Mouse (Mus musculus): ENCODE measurements around the gene Mcpt4. TPM values are rescaled to one million over a fixed set of nuclear protein-coding genes. Genes with fewer than 3 reads are reported as not detected.
A peak's percentile ranks its signal among the peaks of the same experiment; 100 is the strongest.
"Not testable (repeated sequence)": the region's sequence is repeated elsewhere in the genome, so short reads cannot be mapped to it uniquely, and the experiment has no call there.

The Mcpt4 gene
- polyA plus RNA-seq (2014; fragmentation: Nextera tagmentation; extraction: Ambion mirVana) = not detected in 2 replicates

- not testable (repeated sequence) for H3K4me2 ChIP-seq (replicated peaks; ENCODE audit: low read depth, low read length); H3K9ac ChIP-seq (ENCODE audit: low read depth, low read length); H3K9me3 ChIP-seq (ENCODE audit: control insufficient read depth, low read length); H3K27me3 ChIP-seq (ENCODE audit: control insufficient read depth, insufficient read depth, low read length); DNase-seq (ENCODE audit: low spot score); H3K4me1 ChIP-seq (replicated peaks; ENCODE audit: control insufficient read depth, insufficient read depth, low read length); H3K27ac ChIP-seq (ENCODE audit: low read depth, low read length); ATAC-seq (ENCODE audit: low FRiP score); H3K4me3 ChIP-seq (ENCODE audit: low read depth, low read length); H3K36me3 ChIP-seq (ENCODE audit: control insufficient read depth, insufficient read depth, low read length)
- WGBS = 81% methylated on average over 3 of the region's 3 CpGs
Observed at GRCm38 (mm10) chr14:56062213-56062612, at the start of gene Mcpt4. Mcpt4 (minus strand) TSS chr14:56062313.

GRCm38 (mm10) chr14:56105447-56106180 is 43.5 kb upstream of the Mcpt4 start:
- no peaks in the 10 kb centered on the region for H3K9me3 ChIP-seq (ENCODE audit: control insufficient read depth, low read length)
- H3K4me1 ChIP-seq (replicated peaks; ENCODE audit: control insufficient read depth, insufficient read depth, low read length) = no peaks in the 10 kb centered on the region
- 81% methylated on average over 13 of the region's 13 CpGs for WGBS
- H3K27me3 ChIP-seq (ENCODE audit: control insufficient read depth, insufficient read depth, low read length) = no peaks in the 10 kb centered on the region
- H3K4me3 ChIP-seq (ENCODE audit: low read depth, low read length) = no peak overlapping the region
- no peak overlapping the region for H3K27ac ChIP-seq (ENCODE audit: low read depth, low read length)
- no peaks in the 10 kb centered on the region for H3K36me3 ChIP-seq (ENCODE audit: control insufficient read depth, insufficient read depth, low read length)
- ATAC-seq (ENCODE audit: low FRiP score) = no peak
- no peak overlapping the region for H3K9ac ChIP-seq (ENCODE audit: low read depth, low read length)
- DNase-seq (ENCODE audit: low spot score) = no peak
- no peak overlapping the region for H3K4me2 ChIP-seq (replicated peaks; ENCODE audit: low read depth, low read length)

GRCm38 (mm10) chr14:56105016-56105415 is 42.9 kb upstream of the Mcpt4 start:
- no peak for ATAC-seq (ENCODE audit: low FRiP score)
- Histone ChIP-seq H3K9me3 (ENCODE audit: control insufficient read depth, low read length) (no peaks in the 10 kb centered on the region), H3K27ac (ENCODE audit: low read depth, low read length) (no peak overlapping the region), H3K4me2 (replicated peaks; ENCODE audit: low read depth, low read length) (no peak overlapping the region), H3K27me3 (ENCODE audit: control insufficient read depth, insufficient read depth, low read length) (no peaks in the 10 kb centered on the region), H3K4me1 (replicated peaks; ENCODE audit: control insufficient read depth, insufficient read depth, low read length) (no peaks in the 10 kb centered on the region), H3K4me3 (ENCODE audit: low read depth, low read length) (no peak overlapping the region), H3K36me3 (ENCODE audit: control insufficient read depth, insufficient read depth, low read length) (no peaks in the 10 kb centered on the region), H3K9ac (ENCODE audit: low read depth, low read length) (no peak overlapping the region)
- 95% methylated on average over 5 of the region's 5 CpGs for WGBS
- DNase-seq (ENCODE audit: low spot score) = no peak

- H3K4me2 ChIP-seq (replicated peaks; ENCODE audit: low read depth, low read length) = no peak overlapping the region
- no peaks in the 10 kb centered on the region for H3K36me3 ChIP-seq (ENCODE audit: control insufficient read depth, insufficient read depth, low read length)
- DNase-seq (ENCODE audit: low spot score) (no peak), ATAC-seq (ENCODE audit: low FRiP score) (no peak)
- H3K27ac ChIP-seq (ENCODE audit: low read depth, low read length) = no peak overlapping the region
- no peak overlapping the region for H3K4me3 ChIP-seq (ENCODE audit: low read depth, low read length)
- H3K4me1 ChIP-seq (replicated peaks; ENCODE audit: control insufficient read depth, insufficient read depth, low read length) = no peaks in the 10 kb centered on the region
- H3K9ac ChIP-seq (ENCODE audit: low read depth, low read length) = no peak overlapping the region
- 78% methylated on average over 3 of the region's 3 CpGs for WGBS
- no peaks in the 10 kb centered on the region for H3K27me3 ChIP-seq (ENCODE audit: control insufficient read depth, insufficient read depth, low read length)
- H3K9me3 ChIP-seq (ENCODE audit: control insufficient read depth, low read length) = no peaks in the 10 kb centered on the region
Observed at GRCm38 (mm10) chr14:56103452-56103851, 41.3 kb upstream of the Mcpt4 start.

GRCm38 (mm10) chr14:56102386-56102785 is 40.3 kb upstream of the Mcpt4 start, which contains the start of gene Ctsg:
Ctsg (minus strand) TSS chr14:56102574.
- H3K4me3 ChIP-seq (ENCODE audit: low read depth, low read length) = no peak within 1 kb of the TSS

GRCm38 (mm10) chr14:56098940-56099339 is 36.8 kb upstream of the Mcpt4 start:
- ATAC-seq (ENCODE audit: low FRiP score) (no peak), DNase-seq (ENCODE audit: low spot score) (peak; percentile 13)
- H3K36me3 ChIP-seq (ENCODE audit: control insufficient read depth, insufficient read depth, low read length) = no peaks in the 10 kb centered on the region
- H3K9me3 ChIP-seq (ENCODE audit: control insufficient read depth, low read length) = no peaks in the 10 kb centered on the region
- no peak overlapping the region for H3K27ac ChIP-seq (ENCODE audit: low read depth, low read length)
- H3K9ac ChIP-seq (ENCODE audit: low read depth, low read length) = no peak overlapping the region
- H3K4me1 ChIP-seq (replicated peaks; ENCODE audit: control insufficient read depth, insufficient read depth, low read length) = no peaks in the 10 kb centered on the region
- WGBS = 81% methylated on average over 4 of the region's 4 CpGs
- no peaks in the 10 kb centered on the region for H3K27me3 ChIP-seq (ENCODE audit: control insufficient read depth, insufficient read depth, low read length)
- H3K4me3 ChIP-seq (ENCODE audit: low read depth, low read length) = no peak overlapping the region
- H3K4me2 ChIP-seq (replicated peaks; ENCODE audit: low read depth, low read length) = no peak overlapping the region

More at GRCm38 (mm10) chr14:56102386-56102785, 40.3 kb upstream of the Mcpt4 start, which contains the start of gene Ctsg:
- no peak within 1 kb of the TSS for H3K9ac ChIP-seq (ENCODE audit: low read depth, low read length)
- DNase-seq (ENCODE audit: low spot score) (no peak), ATAC-seq (ENCODE audit: low FRiP score) (no peak)
- no peak within 1 kb of the TSS for H3K4me2 ChIP-seq (replicated peaks; ENCODE audit: low read depth, low read length)
- H3K4me1 ChIP-seq (replicated peaks; ENCODE audit: control insufficient read depth, insufficient read depth, low read length) = no peaks in the 10 kb centered on the region
- H3K9me3 ChIP-seq (ENCODE audit: control insufficient read depth, low read length) = no peaks in the 10 kb centered on the region
- H3K27me3 ChIP-seq (ENCODE audit: control insufficient read depth, insufficient read depth, low read length) = no peaks in the 10 kb centered on the region
- WGBS = 78% methylated on average over 10 of the region's 10 CpGs
- no peaks in the 10 kb centered on the region for H3K36me3 ChIP-seq (ENCODE audit: control insufficient read depth, insufficient read depth, low read length)
- no peak within 1 kb of the TSS for H3K27ac ChIP-seq (ENCODE audit: low read depth, low read length)

- Histone ChIP-seq H3K36me3 (ENCODE audit: control insufficient read depth, insufficient read depth, low read length) (no peaks in the 10 kb centered on the region), H3K4me3 (ENCODE audit: low read depth, low read length) (no peak overlapping the region), H3K4me1 (replicated peaks; ENCODE audit: control insufficient read depth, insufficient read depth, low read length) (no peaks in the 10 kb centered on the region), H3K4me2 (replicated peaks; ENCODE audit: low read depth, low read length) (no peak overlapping the region), H3K9ac (ENCODE audit: low read depth, low read length) (no peak overlapping the region), H3K27ac (ENCODE audit: low read depth, low read length) (no peak overlapping the region), H3K9me3 (ENCODE audit: control insufficient read depth, low read length) (no peaks in the 10 kb centered on the region), H3K27me3 (ENCODE audit: control insufficient read depth, insufficient read depth, low read length) (no peaks in the 10 kb centered on the region)
- ATAC-seq (ENCODE audit: low FRiP score) = no peak
- 91% methylated on average over 1 of the region's 1 CpGs for WGBS
- DNase-seq (ENCODE audit: low spot score) = no peak
Observed at GRCm38 (mm10) chr14:56097597-56097996, 35.5 kb upstream of the Mcpt4 start.

GRCm38 (mm10) chr14:56093353-56093752 is 31.2 kb upstream of the Mcpt4 start:
- WGBS = 70% methylated on average over 2 of the region's 2 CpGs
- no peak overlapping the region for H3K9ac ChIP-seq (ENCODE audit: low read depth, low read length)
- H3K4me1 ChIP-seq (replicated peaks; ENCODE audit: control insufficient read depth, insufficient read depth, low read length) = no peaks in the 10 kb centered on the region
- H3K27me3 ChIP-seq (ENCODE audit: control insufficient read depth, insufficient read depth, low read length) = no peaks in the 10 kb centered on the region
- no peak overlapping the region for H3K27ac ChIP-seq (ENCODE audit: low read depth, low read length)
- no peak overlapping the region for H3K4me3 ChIP-seq (ENCODE audit: low read depth, low read length)
- ATAC-seq (ENCODE audit: low FRiP score) (no peak), DNase-seq (ENCODE audit: low spot score) (no peak)
- H3K9me3 ChIP-seq (ENCODE audit: control insufficient read depth, low read length) = no peaks in the 10 kb centered on the region
- H3K4me2 ChIP-seq (replicated peaks; ENCODE audit: low read depth, low read length) = no peak overlapping the region
- no peaks in the 10 kb centered on the region for H3K36me3 ChIP-seq (ENCODE audit: control insufficient read depth, insufficient read depth, low read length)

- Histone ChIP-seq H3K4me1 (replicated peaks; ENCODE audit: control insufficient read depth, insufficient read depth, low read length) (no peaks in the 10 kb centered on the region), H3K4me3 (ENCODE audit: low read depth, low read length) (no peak overlapping the region), H3K4me2 (replicated peaks; ENCODE audit: low read depth, low read length) (no peak overlapping the region), H3K9ac (ENCODE audit: low read depth, low read length) (no peak overlapping the region), H3K36me3 (ENCODE audit: control insufficient read depth, insufficient read depth, low read length) (no peaks in the 10 kb centered on the region), H3K9me3 (ENCODE audit: control insufficient read depth, low read length) (no peaks in the 10 kb centered on the region), H3K27me3 (ENCODE audit: control insufficient read depth, insufficient read depth, low read length) (no peaks in the 10 kb centered on the region), H3K27ac (ENCODE audit: low read depth, low read length) (no peak overlapping the region)
- WGBS = 82% methylated on average over 3 of the region's 3 CpGs
- DNase-seq (ENCODE audit: low spot score) (no peak), ATAC-seq (ENCODE audit: low FRiP score) (no peak)
Observed at GRCm38 (mm10) chr14:56086711-56087110, 24.6 kb upstream of the Mcpt4 start.

Measured in hindbrain, embryonic 11.5 days (tissue).